Mouse (Mus musculus): Measurements from ENCODE around the gene B830017H08Rik.

GRCm38 (mm10) chr16:17830385-17831178 lies 2.3 kb upstream of the B830017H08Rik start:
- no peak; the same call in 1 of the 2 replicates for TF ChIP-seq CTCF (IDR thresholded peaks at IDR 0.05; ENCODE audit: low read depth, low read length)
- TF ChIP-seq TAL1 (conservative IDR thresholded peaks at IDR 0.05; ENCODE audit: low read depth, low read length): no peak
- TF ChIP-seq POLR2AphosphoS5 (IDR thresholded peaks at IDR 0.05; ENCODE audit: insufficient replicate concordance, low read depth, low read length): no peak
